Mouse (Mus musculus) heart, adult 10 weeks (tissue): ENCODE measurements around the gene Vmn2r104. TPM values are rescaled to one million over a fixed set of nuclear protein-coding genes. Genes with fewer than 3 reads are reported as not detected.

Experiments used
- polyA plus RNA-seq: library from polyadenylated mRNA; stranded (reverse); fragments of 350-450 nt; fragmentation: Illumina TruSeq; extraction: RNeasy Lipid Tissue Mini Kit (QIAGEN cat#74804); gene quantifications from one replicate; pipeline ENCODE4 v1.2.3, GENCODE M21; 2014; ENCODE audit warnings: low read depth, low replicate concordance

The Vmn2r104 gene
- polyA plus RNA-seq: not detected

DNA sequence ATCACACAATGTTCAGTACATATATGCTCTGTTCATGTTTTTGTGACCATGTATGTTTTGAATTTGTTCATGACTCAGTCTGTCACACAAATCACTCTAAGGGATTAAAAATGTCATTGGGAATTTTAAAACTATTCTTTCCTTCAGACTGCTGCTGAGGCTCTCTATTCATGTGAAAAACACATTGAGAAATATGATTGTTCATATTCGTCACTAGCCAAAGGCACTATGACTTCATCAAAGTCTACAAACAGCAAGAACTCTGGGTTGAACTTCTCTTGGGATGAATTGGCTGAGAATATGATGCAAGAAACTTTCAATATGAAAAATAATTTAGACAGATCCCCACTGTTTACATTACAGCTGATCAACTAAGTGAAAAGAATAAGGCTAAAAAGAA is at the start of gene Vmn2r104:
TSS of gene Vmn2r104 (minus strand) at position 101 of the 400 bp plus-strand sequence.

Other genes starting within 250 kb of the Vmn2r104 start
- gene Fpr-rs7, start 65.9 kb upstream of the Vmn2r104 start, polyA plus RNA-seq: not detected
- not detected for gene Fpr-rs6, start 134.8 kb upstream of the Vmn2r104 start, polyA plus RNA-seq
- not detected for gene Vmn2r105, start 186.7 kb upstream of the Vmn2r104 start, polyA plus RNA-seq
- gene Vmn2r106, start 237.2 kb upstream of the Vmn2r104 start, polyA plus RNA-seq: not detected